Mouse (Mus musculus): ENCODE results near the gene Psma5.
"Not testable (repeated sequence)": the region's sequence is repeated elsewhere in the genome, so short reads cannot be mapped to it uniquely, and the experiment has no call there.

Psma5 gene

DNA sequence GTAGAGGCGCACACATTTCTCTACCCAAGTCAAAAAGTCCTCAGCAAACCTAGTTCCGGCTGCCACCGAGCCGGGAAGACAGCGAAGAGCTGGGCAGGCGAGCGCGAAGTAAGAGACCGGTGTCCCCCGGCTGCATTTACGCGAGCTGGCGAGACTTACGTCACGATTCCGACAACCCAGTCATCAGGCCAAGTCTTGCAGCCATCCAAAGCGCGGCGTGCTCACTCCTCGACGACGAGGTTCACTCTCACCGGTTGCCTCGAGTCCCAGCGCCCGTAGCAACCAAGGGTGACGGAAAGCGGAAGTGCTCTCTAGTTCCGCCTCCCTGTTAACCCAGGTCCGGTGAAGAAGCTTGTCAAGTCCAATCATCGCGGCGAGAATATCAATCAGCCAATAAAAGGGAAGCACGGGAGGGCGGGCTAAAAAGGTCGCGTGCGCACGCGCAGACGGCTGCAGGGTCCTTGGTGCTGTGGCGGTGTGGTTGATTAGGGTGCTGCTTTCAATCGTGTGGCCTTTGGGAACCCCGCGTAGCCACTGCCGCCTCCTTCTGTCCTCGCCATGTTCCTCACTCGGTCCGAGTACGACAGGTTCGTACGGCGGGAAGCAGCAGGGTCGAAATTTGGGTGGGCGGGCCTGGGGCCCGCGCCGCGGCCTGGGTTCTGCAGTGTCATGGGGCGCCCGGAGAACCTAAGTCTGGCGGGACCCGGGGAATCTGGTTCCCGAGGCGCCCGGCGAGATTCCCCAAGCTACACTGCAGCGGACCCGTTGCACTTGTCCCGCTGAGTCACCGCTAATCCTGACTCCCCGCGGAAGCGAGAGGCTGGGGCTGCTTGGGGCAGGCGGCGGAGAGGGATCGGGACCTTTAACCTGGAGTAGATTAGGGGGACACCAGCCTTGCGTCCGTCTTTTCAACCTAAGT lies at the start of gene Psma5:
Gene Psma5 (plus strand): TSS at position 208 of the 919 bp plus-strand sequence.
- DNase-seq (ENCODE audit: low spot score in 2 of 2), result peak; percentile 79 to 93

DNA sequence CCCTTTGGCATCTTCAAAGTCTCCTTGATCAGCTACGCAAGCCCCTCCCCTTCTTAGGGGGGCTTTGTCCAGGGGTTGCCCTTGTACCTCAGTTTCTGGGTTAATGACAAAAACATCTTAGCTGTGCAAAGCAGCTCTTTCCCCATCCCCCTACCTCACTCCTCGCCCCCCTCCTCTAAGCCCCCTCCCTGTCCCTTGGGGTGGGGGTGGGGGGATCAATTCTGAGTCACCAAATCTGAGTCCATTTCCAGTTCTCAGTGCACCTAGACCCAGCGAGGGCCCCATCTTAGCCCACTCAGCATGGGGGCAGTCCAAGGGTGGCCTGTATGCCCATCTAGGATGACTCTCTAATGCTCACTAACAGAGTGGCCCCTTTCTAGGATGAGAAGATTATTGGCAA lies 47.7 kb upstream of the Psma5 start:
- no peak for DNase-seq (ENCODE audit: low spot score in 2 of 2)

DNA sequence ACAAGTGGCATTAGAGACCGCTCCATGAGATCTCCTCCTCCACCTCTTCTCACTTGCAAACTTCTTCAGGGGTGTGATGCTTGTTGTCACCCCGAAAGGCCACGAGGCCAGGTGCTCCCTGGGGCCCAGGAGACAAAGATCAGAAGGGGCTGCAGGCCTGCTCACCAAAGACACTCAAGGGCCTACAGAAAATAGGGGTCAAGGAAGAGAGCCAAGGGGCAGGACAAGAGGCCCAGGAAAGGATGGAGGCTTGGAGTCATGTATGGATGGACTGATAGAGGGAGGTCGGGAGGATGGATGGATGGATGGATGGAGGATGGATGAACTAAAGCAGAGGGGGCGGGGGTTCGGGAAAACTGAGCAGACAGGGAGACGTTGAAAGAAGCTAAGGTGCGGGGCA lies 47.2 kb upstream of the Psma5 start:
- no peak for DNase-seq (ENCODE audit: low spot score in 2 of 2)

DNA sequence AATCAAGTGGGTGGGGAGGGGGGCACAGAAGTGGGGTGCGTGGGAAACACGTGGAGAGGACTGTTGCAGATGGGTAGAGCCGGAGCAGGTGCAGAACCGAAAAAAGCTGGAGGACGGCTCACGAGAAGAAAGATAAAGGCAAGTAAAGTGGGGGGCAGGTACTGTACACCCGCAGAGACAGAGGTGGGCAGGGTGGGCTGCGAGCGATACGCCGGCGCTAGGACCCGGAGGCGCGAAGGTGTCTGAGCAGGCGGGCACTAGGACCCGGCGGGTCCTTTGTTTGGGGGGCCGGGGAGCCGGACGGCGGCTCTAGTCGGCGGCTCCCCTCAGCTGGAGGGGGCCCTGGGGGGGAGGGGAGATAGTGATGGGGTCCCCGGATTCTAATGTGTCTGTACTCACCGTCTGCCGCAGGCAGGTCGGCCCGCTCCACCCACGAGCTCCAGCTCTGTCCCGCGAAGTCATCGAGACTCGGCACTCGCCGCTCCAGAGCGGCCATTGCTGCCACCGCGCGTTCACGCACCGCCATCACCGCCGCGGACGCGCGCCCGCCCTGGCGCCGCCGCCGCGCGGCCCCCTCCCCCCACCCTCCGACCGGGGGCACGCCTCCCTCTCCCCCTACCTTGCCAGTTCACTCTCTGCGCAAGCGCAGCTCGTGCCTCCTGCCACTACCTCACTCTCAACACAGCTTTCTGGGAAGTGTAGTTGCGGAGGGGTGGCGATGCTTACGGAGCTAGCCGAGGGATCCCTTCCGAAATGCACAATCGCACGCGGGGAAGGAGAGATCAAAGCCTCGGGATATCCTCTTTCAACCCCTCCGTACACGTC lies 46.6 kb upstream of the Psma5 start:
- DNase-seq (ENCODE audit: low spot score in 2 of 2), result peak; percentile 84 to 91

GRCm38 (mm10) chr3:108210771-108211139 lies 46.0 kb upstream of the Psma5 start, which contains the start of gene Atxn7l2:
Gene Atxn7l2 (minus strand): TSS chr3:108210934.
- DNase-seq (ENCODE audit: low spot score in 2 of 2), result no peak

GRCm38 (mm10) chr3:108211845-108212244 lies 44.9 kb upstream of the Psma5 start:
- no peak for DNase-seq (ENCODE audit: low spot score in 2 of 2)

GRCm38 (mm10) chr3:108212406-108212805 lies 44.3 kb upstream of the Psma5 start:
- DNase-seq (ENCODE audit: low spot score in 2 of 2), result no peak

DNA sequence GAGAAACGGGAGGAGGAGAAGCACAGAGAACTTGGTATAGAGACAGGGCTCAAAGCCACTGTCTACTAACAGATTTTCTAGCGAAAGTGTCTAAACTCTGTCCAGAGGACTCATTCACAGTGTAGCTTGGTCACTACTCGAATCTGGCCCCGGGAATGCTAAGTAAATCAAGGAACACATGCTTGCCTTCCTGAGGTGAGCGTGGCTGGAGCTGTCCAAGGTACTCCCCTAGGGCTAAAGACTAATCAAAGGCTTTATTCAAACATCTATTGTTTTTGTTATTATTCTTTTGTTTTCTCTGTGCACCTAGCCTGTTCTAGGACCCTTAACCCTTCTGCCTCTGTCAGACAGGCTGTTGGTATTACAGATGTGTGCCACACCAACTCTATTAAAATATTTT lies 42.0 kb upstream of the Psma5 start:
- DNase-seq (ENCODE audit: low spot score in 2 of 2), result no peak

DNA sequence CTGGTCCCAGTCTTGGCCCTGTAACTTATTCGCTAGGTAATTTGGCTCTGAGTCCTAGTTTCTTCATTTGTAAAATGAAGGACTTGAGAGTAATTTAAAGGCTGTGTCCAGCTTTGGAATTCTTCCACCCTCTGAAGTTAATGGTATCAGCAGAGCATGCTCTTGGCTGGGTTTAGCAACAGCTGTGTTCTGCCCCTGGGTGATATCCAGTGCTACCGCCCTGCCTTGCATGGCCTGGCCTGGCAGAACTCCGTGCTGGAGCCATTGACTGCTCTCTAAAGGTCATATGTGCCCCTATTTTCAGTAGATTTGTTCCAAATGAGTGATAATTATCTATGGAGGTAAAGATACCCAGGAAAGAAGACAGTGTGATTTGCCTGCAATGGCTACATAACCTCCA lies 36.1 kb upstream of the Psma5 start:
- DNase-seq (ENCODE audit: low spot score in 2 of 2), result no peak

GRCm38 (mm10) chr3:108225711-108226557 lies 30.8 kb upstream of the Psma5 start:
- DNase-seq (ENCODE audit: low spot score in 2 of 2), result peak in 1 of 2 experiments; percentile 38

DNA sequence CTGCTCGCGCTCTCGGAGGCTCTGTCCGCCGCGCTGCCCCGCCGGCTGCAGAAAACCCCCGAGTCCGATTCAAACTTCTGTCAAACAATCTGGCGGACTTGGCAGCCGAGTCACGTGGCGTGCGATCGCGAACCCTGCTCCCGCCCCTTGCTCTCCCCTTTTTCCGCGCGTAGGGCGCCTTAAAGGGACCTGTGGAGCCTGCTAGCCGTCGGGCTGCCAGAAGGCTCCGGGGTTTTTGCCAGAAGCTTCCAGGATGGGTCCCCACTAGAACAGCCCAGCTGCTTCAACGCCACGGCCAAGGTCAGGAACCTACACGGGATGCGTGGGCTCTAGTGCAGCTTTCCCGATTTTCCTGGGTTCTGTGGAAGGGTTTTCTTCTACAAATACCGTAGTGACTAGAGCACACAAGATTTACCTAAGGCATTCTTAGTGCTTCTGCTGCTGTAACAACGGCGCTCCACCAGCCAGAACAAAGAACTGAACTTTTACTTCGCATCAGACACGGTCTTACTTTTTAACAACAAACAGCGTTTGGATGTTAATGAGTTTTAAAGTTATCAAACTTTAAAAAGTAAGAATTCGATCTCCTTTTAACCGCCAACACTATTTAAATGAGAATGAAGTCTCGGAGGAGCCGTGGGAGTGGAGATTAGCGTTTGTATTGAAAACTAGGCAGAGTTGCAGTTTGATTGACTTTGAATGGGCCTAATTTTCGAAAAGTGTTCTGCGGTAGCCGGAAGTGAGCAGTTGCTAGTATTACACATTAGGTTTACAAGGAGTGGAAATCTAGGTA lies 30.0 kb upstream of the Psma5 start, which contains the start of gene Sypl2:
Gene Sypl2 (minus strand): TSS at position 91 of the 793 bp plus-strand sequence.
- DNase-seq (ENCODE audit: low spot score in 2 of 2), result peak in 1 of 2 experiments; percentile 35

- no peak for DNase-seq (ENCODE audit: low spot score in 2 of 2)
Measured at GRCm38 (mm10) chr3:108227521-108227920, 29.2 kb upstream of the Psma5 start.

- DNase-seq (ENCODE audit: low spot score in 2 of 2), result no peak
Measured at GRCm38 (mm10) chr3:108231646-108232045, 25.1 kb upstream of the Psma5 start.

GRCm38 (mm10) chr3:108237474-108238102 lies 19.1 kb upstream of the Psma5 start:
- DNase-seq (ENCODE audit: low spot score in 2 of 2), result not testable (repeated sequence)

DNA sequence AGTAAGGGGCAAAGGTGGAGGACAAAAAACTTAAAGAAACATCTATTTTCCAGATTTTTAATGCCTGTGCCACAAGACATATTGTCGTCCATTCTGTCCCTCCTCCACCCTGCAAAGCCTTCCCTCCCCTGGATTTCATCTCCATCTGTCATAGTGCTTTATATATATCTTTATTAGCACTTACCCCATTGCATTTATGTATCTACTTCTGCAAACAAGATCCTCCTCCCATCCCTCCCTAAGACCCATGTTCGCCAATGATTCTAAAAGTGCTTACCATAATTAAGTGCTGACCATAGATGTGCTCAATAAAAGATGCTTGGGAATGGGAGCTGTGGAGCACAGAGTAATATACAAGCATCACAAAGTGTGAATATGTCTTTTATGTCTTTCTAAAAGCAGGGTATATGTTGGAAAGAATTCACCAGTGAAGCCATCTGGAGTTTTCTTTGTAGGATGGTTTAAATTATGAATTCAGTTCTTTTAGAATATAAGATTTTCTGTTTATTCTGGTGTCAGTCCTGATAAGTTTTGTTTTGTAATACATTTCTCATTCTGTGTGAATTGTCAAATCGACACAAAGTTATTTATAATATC lies 15.4 kb upstream of the Psma5 start:
- no peak for DNase-seq (ENCODE audit: low spot score in 2 of 2)

DNA sequence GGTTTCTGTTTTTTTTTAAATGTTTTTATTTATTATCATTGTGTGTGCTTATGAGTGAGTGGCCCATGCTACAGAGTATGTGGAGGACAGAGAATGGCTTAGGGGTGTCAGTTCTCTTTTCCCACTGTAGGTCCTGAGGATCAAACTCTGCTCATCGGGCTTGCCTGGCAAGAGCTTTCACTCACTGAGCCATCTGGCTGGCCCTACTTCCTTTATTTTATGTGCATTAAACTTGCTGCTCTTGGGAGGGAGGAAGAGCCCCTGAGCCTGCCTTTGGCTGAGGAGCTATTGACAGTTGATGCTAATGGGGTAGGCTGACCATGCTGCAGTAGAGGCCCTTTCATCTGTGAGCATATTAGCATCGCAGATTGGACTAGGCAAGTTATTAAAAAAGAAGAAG lies 9.9 kb upstream of the Psma5 start:
- no peak for DNase-seq (ENCODE audit: low spot score in 2 of 2)

GRCm38 (mm10) chr3:108257831-108258500 lies 1.2 kb downstream of the Psma5 start:
- DNase-seq (ENCODE audit: low spot score in 2 of 2), result no peak

- no peak for DNase-seq (ENCODE audit: low spot score in 2 of 2)
Measured at GRCm38 (mm10) chr3:108259319-108259718, 2.6 kb downstream of the Psma5 start.

GRCm38 (mm10) chr3:108279495-108279894 lies 22.8 kb downstream of the Psma5 start:
- not testable (repeated sequence) for DNase-seq (ENCODE audit: low spot score in 2 of 2)

All from urinary bladder, adult 18-20 months (tissue).